Mouse (Mus musculus) hindbrain, embryonic 13.5 days (tissue): ENCODE measurements around the gene Rpl9-ps1. TPM values are rescaled to one million over a fixed set of nuclear protein-coding genes. Genes with fewer than 3 reads are reported as not detected.

Experiments used
- ATAC-seq: fragments of 200-750 bp; cut with Nextera tagmentation; 2 replicates; pipeline ENCODE4 v1.8.0; 2017; ENCODE audit warnings: moderate TSS enrichment; ENCODE audit not compliant: low FRiP score
- H3K27ac ChIP-seq: fragments of 300-500 bp; sonication (generic); 2 replicates; pipeline ENCODE4 v1.5.1; 2015; ENCODE audit warnings: inconsistent platforms, mild to moderate bottlenecking, moderate library complexity
- H3K27me3 ChIP-seq: fragments of 300-500 bp; sonication (generic); 2 replicates; pipeline ENCODE4 v1.6.1; 2015; ENCODE audit warnings: mild to moderate bottlenecking, inconsistent platforms
- H3K36me3 ChIP-seq: fragments of 300-500 bp; sonication (generic); 2 replicates; pipeline ENCODE4 v1.6.1; 2015; ENCODE audit warnings: mild to moderate bottlenecking, inconsistent platforms
- H3K4me1 ChIP-seq: fragments of 300-500 bp; sonication (generic); replicated peaks from 2 replicates; pipeline ENCODE4 v1.6.1; 2015; ENCODE audit warnings: inconsistent platforms
- H3K4me2 ChIP-seq: fragments of 300-500 bp; sonication (generic); 2 replicates; pipeline ENCODE4 v1.6.1; 2015; ENCODE audit warnings: inconsistent platforms, mild to moderate bottlenecking, moderate library complexity
- H3K4me3 ChIP-seq: fragments of 300-500 bp; sonication (generic); 2 replicates; pipeline ENCODE4 v1.5.1; 2015; ENCODE audit warnings: mild to moderate bottlenecking, inconsistent platforms
- H3K9ac ChIP-seq: fragments of 300-500 bp; sonication (generic); 2 replicates; pipeline ENCODE4 v1.6.1; 2015; ENCODE audit warnings: mild to moderate bottlenecking, inconsistent platforms
- H3K9me3 ChIP-seq: fragments of 300-500 bp; sonication (generic); 2 replicates; pipeline ENCODE4 v1.6.1; 2016; ENCODE audit warnings: inconsistent platforms
- WGBS: fragments of 180-500 bp; shearing (Covaris S2); methylation state at CpG from one replicate; pipeline ENCODE4 v1.1.7; 2015; 5-methylcytosine and 5-hydroxymethylcytosine counted together
- polyA plus RNA-seq: library from polyadenylated mRNA; unstranded; fragments of >200 nt; fragmentation: Nextera tagmentation; extraction: Ambion mirVana; gene quantifications from 2 replicates; pipeline ENCODE4 v1.2.1, GENCODE M21; 2015

The Rpl9-ps1 gene
- polyA plus RNA-seq = not detected in 2 replicates

DNA sequence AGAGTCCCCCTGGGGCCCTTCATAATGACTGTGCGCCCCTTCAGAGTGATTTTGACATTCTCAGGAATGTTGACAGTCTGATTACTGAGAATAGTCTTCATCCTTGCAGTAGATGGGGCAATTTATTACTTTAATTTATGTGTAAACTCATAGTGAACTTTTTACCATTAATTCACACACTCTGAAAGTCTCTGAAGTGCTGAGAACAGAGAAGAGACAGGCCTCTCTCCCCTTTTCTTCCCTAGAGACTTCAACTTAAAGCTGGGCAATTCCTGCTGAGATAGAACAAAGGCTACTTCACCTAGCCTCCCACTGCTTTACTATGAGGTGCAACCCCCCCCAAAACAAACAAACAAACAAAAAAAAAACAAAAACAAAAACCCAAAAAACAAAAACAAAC lies at the start of gene Rpl9-ps1:
Gene Rpl9-ps1, minus strand, starts transcription at position 101 of the 400 bp plus-strand sequence.
- no peak for ATAC-seq
- no peaks in the 10 kb centered on the region for H3K4me1 ChIP-seq
- H3K4me3 ChIP-seq = no peak within 1 kb of the TSS
- H3K9me3 ChIP-seq = no peaks in the 10 kb centered on the region
- H3K27ac ChIP-seq = no peak within 1 kb of the TSS
- 91% methylated on average over 1 of the region's 1 CpGs for WGBS
- H3K27me3 ChIP-seq = no peaks in the 10 kb centered on the region
- H3K36me3 ChIP-seq = no peaks in the 10 kb centered on the region
- no peak within 1 kb of the TSS for H3K4me2 ChIP-seq
- H3K9ac ChIP-seq = no peak within 1 kb of the TSS

DNA sequence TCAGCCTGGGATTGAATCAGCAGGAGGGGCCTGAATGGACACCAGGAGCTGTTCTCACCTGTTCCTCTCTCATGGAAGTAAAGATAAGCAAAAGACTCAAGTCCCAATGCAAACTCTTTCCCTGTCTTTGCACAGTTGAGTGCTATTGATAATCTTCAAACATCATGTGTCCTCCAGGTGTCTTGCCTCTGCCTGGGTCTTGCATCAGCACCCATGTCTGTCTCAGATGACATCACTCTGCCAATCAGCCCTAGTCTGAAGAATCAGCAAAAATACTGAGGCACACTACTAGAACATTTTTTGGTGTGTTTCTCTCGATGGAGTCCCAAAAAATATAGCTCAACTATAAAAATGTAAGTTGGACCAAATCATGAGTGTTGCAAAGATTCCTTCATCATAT lies 46.6 kb upstream of the Rpl9-ps1 start:
- Histone ChIP-seq H3K27ac (no peak overlapping the region), H3K4me2 (no peak overlapping the region), H3K4me3 (no peak overlapping the region), H3K4me1 (no peaks in the 10 kb centered on the region), H3K27me3 (no peaks in the 10 kb centered on the region), H3K36me3 (no peaks in the 10 kb centered on the region), H3K9ac (no peak overlapping the region), H3K9me3 (no peaks in the 10 kb centered on the region)
- no peak for ATAC-seq
- WGBS = 77% methylated on average over 1 of the region's 1 CpGs

DNA sequence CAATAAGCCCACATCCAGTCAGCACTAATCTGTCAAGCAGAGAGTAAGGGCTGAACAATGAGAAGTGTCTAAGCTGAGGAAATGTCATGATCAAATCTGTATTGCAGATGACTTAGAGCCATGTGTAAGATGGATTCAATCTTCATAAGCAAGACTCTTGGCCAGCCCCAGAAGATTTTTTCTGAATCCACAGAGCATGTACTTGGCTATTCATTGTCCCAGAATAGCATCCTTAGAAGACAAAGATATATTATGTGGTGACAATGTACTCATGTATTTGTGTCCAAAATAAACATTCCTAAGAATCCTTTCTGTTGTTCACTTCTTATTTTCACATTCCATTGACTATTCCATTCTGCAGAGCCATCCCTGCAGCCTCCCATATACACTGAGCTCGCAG lies 44.5 kb upstream of the Rpl9-ps1 start:
- Histone ChIP-seq H3K9ac (no peak overlapping the region), H3K4me1 (no peaks in the 10 kb centered on the region), H3K9me3 (no peaks in the 10 kb centered on the region), H3K4me2 (no peak overlapping the region), H3K27ac (no peak overlapping the region), H3K4me3 (no peak overlapping the region), H3K36me3 (no peaks in the 10 kb centered on the region), H3K27me3 (no peaks in the 10 kb centered on the region)
- 83% methylated on average over 1 of the region's 1 CpGs for WGBS
- no peak for ATAC-seq

DNA sequence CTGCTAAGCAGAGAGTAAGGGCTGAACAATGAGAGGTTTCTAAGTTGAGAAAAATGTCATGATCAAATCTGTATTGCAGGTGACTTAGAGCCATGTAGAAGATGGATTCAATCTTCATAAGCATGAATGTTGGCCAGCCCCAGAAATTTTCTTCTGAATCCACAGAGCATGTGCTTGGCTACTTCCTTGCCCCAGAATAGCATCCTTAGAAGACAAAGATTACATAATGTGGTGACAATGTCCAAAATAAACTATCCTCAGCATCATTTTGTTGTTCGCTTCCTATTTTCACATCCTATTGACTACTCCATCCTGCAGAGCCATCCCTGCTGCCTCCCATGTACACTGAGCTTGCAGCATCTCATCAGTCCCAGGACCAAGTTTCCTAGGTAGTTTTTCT lies 30.2 kb upstream of the Rpl9-ps1 start:
- Histone ChIP-seq H3K27ac (no peak overlapping the region), H3K9ac (no peak overlapping the region), H3K27me3 (no peaks in the 10 kb centered on the region), H3K4me3 (no peak overlapping the region), H3K9me3 (no peaks in the 10 kb centered on the region), H3K4me1 (no peaks in the 10 kb centered on the region), H3K36me3 (no peaks in the 10 kb centered on the region), H3K4me2 (no peak overlapping the region)
- 85% methylated on average over 1 of the region's 1 CpGs for WGBS
- ATAC-seq = no peak

DNA sequence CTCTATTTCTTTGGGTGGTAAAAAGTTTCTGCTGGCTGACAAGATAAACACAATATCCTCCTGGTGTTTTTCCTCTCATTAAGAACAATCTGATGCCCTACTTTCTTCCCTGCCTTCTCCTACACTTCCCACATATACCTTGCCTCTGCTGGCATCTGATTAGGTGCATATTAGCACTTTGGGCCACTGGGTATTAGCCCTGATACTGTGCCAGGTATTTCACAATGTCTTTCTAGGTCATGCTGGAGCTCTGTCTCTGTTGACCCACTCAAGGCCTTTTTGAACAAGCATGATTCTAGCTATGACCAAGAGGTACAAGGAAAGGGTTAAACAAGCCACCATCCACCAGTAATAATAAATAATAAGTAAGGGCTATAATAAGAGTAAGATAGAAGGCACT lies 26.3 kb upstream of the Rpl9-ps1 start:
- Histone ChIP-seq H3K4me2 (no peak overlapping the region), H3K9me3 (no peaks in the 10 kb centered on the region), H3K4me1 (no peaks in the 10 kb centered on the region), H3K27ac (no peak overlapping the region), H3K36me3 (no peaks in the 10 kb centered on the region), H3K4me3 (no peak overlapping the region), H3K27me3 (no peaks in the 10 kb centered on the region), H3K9ac (no peak overlapping the region)
- no peak for ATAC-seq

DNA sequence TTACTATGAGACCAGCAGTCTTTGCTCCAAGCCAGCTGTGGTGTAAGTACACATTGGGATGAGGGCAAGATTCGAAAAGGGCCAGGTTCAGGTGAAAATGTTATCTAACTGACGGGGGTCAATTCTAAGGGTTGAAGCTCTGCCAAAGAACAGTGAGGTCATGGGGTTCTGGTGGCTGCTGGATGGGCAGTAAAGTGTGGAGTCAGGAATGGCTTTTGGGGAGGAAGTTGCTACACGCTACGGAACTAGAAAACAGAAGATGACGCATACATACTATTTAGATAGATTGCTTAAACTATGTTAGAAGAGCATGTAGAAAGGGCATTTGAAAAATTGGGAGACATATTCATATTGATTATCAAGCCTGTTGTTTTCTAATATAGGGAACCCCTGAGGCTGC lies 18.1 kb upstream of the Rpl9-ps1 start:
- Histone ChIP-seq H3K4me3 (no peak overlapping the region), H3K27me3 (no peaks in the 10 kb centered on the region), H3K9ac (no peak overlapping the region), H3K9me3 (no peaks in the 10 kb centered on the region), H3K4me1 (no peaks in the 10 kb centered on the region), H3K36me3 (no peaks in the 10 kb centered on the region), H3K4me2 (no peak overlapping the region), H3K27ac (no peak overlapping the region)
- no peak for ATAC-seq
- 86% methylated on average over 5 of the region's 5 CpGs for WGBS

DNA sequence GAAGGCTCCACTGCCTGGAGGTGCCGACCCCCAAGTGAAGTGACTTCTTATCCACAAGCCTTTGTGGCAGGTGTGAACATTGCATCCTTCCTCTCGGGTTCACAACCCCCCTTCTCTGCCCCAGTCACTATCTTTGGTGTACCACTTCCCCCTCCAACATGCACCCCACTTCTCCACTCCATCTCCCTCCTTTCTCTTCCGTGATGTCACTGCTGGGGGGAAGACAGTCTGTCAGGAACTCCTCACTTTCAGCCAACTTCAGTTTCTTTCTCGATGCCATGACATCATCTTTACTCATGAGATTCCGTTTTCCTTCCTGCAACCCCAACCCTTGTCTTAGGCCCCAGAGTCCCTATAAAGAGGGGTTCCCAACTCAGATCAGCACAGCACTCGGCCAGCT lies 16.8 kb upstream of the Rpl9-ps1 start, which contains the start of gene Ccl4:
Gene Ccl4, plus strand, starts transcription at position 381 of the 400 bp plus-strand sequence.
- no peak within 1 kb of the TSS for H3K9ac ChIP-seq
- no peaks in the 10 kb centered on the region for H3K27me3 ChIP-seq
- no peaks in the 10 kb centered on the region for H3K9me3 ChIP-seq
- no peaks in the 10 kb centered on the region for H3K4me1 ChIP-seq
- no peak within 1 kb of the TSS for H3K27ac ChIP-seq
- no peak for ATAC-seq
- no peak within 1 kb of the TSS for H3K4me3 ChIP-seq
- 88% methylated on average over 6 of the region's 6 CpGs for WGBS
- no peaks in the 10 kb centered on the region for H3K36me3 ChIP-seq
- H3K4me2 ChIP-seq = no peak within 1 kb of the TSS

DNA sequence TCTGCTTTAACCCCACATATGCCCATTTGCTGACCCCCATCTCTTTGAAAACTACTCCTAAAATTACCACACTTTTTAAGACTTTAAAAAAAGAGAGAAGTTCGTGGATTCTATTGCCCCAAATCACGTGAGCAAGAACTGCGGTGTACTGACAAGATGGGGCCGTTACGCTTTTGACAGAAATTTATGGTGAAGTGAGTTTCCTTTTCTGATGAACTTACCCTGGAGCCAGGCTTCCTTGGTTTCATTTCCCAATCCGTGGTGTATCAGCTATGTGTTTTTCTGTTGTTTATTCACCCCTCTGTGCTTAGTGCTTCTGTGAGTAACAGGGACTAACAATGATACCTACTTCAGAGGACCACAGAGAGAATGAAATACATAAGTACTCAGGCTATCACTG lies 13.4 kb upstream of the Rpl9-ps1 start:
- no peak overlapping the region for H3K27ac ChIP-seq
- no peak for ATAC-seq
- no peaks in the 10 kb centered on the region for H3K27me3 ChIP-seq
- 80% methylated on average over 6 of the region's 6 CpGs for WGBS
- no peaks in the 10 kb centered on the region for H3K4me1 ChIP-seq
- H3K4me3 ChIP-seq = no peak overlapping the region
- H3K9ac ChIP-seq = no peak overlapping the region
- H3K36me3 ChIP-seq = no peaks in the 10 kb centered on the region
- H3K4me2 ChIP-seq = no peak overlapping the region
- no peaks in the 10 kb centered on the region for H3K9me3 ChIP-seq

DNA sequence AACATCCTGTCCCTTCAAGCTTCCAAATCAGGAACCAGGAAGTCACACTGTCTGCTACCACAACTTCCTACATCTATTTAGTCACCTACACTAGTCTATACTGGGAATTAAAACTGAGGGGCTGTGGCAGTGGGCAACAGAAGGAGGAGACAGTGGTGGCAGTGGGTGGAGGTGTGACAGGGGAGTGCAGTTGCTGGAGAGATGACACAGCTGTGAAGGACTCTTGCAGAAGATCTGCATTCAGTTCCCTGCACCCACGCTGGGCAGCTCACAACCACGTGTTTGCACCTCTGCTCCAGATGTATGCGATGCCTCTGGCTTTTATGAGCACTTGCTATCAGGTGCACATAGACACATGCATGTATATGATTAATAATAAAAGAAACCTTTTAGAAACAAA lies 12.1 kb upstream of the Rpl9-ps1 start:
- no peak for ATAC-seq
- Histone ChIP-seq H3K9me3 (no peaks in the 10 kb centered on the region), H3K4me2 (no peak overlapping the region), H3K4me3 (no peak overlapping the region), H3K4me1 (no peaks in the 10 kb centered on the region), H3K9ac (no peak overlapping the region), H3K36me3 (no peaks in the 10 kb centered on the region), H3K27me3 (no peaks in the 10 kb centered on the region), H3K27ac (no peak overlapping the region)
- 94% methylated on average over 3 of the region's 3 CpGs for WGBS

DNA sequence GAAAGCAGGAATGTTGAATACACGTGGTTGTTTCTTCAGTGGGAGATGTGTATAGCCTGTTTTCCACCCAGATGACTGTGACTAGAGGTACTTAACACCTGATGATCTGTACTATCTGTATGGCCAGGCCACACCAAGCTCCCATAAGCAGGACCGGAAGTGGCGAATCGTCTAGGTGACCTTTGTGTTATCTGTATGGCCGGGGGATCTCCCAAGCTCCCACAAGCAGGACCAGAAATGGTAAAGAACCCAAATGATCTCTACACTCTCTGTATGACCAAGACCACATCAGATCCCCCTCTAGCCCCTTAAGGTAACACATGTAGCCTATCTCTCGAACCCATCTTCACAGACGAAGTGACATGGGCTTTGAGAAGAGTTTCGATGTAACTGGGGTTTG lies 9.2 kb upstream of the Rpl9-ps1 start:
- ATAC-seq = no peak
- no peaks in the 10 kb centered on the region for H3K36me3 ChIP-seq
- H3K9me3 ChIP-seq = no peaks in the 10 kb centered on the region
- no peaks in the 10 kb centered on the region for H3K27me3 ChIP-seq
- no peak overlapping the region for H3K4me3 ChIP-seq
- WGBS = 92% methylated on average over 8 of the region's 8 CpGs
- no peak overlapping the region for H3K27ac ChIP-seq
- no peak overlapping the region for H3K4me2 ChIP-seq
- H3K9ac ChIP-seq = no peak overlapping the region
- H3K4me1 ChIP-seq = no peaks in the 10 kb centered on the region

DNA sequence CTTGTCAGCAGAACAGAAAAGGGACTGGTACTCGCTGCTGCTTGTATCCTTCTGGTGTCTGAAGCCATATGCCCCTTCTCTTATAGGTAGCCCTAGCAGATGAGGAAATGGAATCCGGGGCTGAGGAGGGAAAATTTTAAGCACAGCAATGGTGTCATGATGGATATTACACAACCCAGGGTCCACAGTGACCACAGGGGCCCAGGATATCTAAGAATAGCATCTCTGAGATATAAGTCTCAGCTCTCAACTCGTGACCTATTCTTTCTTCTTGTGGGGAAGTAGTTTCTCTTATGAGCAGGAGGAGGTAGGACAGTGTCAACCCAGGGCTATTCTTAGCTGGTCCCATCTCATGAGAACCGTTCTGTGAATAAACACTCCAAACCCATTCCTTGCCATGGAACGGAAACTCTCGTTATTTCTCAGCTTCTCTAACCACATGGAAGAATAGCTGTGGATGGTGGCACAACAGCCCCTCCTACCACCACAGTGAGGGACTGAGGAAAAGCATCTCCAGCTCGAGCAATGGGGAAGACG lies 4.0 kb upstream of the Rpl9-ps1 start, which contains the start of gene Ccl3:
Gene Ccl3, minus strand, starts transcription at position 51 of the 537 bp plus-strand sequence.
- WGBS = 85% methylated on average over 8 of the region's 8 CpGs
- Histone ChIP-seq H3K36me3 (no peaks in the 10 kb centered on the region), H3K4me3 (no peak within 1 kb of the TSS), H3K4me1 (no peaks in the 10 kb centered on the region), H3K4me2 (no peak within 1 kb of the TSS), H3K9ac (no peak within 1 kb of the TSS), H3K27me3 (no peaks in the 10 kb centered on the region), H3K9me3 (no peaks in the 10 kb centered on the region), H3K27ac (no peak within 1 kb of the TSS)
- ATAC-seq = no peak

DNA sequence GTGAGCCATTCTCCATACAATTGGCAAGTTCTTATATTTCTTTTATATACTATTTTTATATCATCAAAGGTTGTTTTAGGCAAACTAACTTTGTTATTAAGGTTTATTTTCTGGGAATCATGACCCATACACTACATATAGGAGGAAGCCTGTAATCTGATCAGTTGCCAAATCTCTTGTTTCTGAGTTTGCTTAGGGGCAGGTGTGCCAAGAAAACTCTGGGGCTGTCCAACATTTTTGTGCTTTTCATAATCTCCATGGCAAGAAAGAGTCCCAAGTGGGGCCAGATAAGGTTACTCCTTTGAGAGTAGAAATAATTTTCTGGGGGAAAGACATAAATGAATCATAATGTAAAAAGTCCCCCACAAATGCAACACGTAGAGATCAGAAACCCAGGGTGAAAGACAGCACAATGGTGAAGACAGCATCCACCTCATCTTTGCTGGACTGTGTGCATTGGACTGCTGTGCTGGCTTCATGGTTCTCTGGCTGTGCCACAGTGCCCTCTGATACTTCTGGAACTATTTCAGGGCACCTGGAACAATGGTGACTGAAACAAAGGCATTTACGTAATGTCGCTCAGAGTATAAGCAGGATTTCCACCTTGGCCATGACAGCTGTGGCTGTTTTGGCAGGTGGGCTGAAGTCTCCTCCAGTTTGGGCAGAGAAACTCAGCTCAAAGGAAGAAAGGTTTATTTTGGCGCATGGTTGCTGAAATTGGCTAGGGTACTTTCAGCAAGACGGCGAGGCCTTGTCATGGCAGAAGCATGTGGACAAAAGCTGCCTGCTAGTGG lies 1.1 kb upstream of the Rpl9-ps1 start:
- 98% methylated on average over 6 of the region's 6 CpGs for WGBS
- no peaks in the 10 kb centered on the region for H3K4me1 ChIP-seq
- H3K36me3 ChIP-seq = no peaks in the 10 kb centered on the region
- no peaks in the 10 kb centered on the region for H3K9me3 ChIP-seq
- no peak for ATAC-seq
- H3K27ac ChIP-seq = no peak overlapping the region
- H3K4me2 ChIP-seq = no peak overlapping the region
- H3K9ac ChIP-seq = no peak overlapping the region
- no peak overlapping the region for H3K4me3 ChIP-seq
- H3K27me3 ChIP-seq = no peaks in the 10 kb centered on the region

DNA sequence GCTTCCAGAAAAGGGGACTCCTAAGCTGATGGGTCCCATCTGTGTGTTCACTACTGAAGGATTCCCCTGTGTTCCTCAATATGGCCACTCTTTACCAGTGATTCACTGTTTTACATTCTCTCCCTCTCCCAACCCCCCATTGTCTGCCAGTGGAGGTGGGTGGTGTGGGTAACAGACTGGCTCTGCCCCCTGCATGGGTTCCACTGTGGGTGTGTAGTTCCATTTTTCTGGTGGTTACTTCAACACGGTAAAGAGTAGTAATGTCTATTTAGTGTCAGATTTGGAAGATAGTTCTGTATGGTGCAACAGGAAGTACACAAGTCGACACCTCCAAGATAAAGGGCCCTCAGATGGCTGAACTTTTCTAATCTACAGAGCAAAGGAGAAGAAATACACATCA lies 4.2 kb downstream of the Rpl9-ps1 start:
- Histone ChIP-seq H3K27me3 (no peaks in the 10 kb centered on the region), H3K27ac (no peak overlapping the region), H3K9ac (no peak overlapping the region), H3K9me3 (no peaks in the 10 kb centered on the region), H3K36me3 (no peaks in the 10 kb centered on the region), H3K4me1 (no peaks in the 10 kb centered on the region), H3K4me2 (no peak overlapping the region), H3K4me3 (no peak overlapping the region)
- WGBS = 86% methylated on average over 2 of the region's 2 CpGs
- no peak for ATAC-seq
